Mouse (Mus musculus) stomach, postnatal 0 days (tissue): ENCODE data around the gene Kcnj6. TPM values are rescaled to one million over a fixed set of nuclear protein-coding genes. Genes with fewer than 3 reads are reported as not detected.

Source experiments
- ATAC-seq: fragments of 200-750 bp; cut with Nextera tagmentation; 2 replicates; pipeline ENCODE4 v1.8.0; 2017; ENCODE audit not compliant: low FRiP score, low TSS enrichment
- DNase-seq: peaks from one replicate; pipeline ENCODE4 v3.0.0-alpha.2; 2016; ENCODE audit warnings: low spot score
- H3K27ac ChIP-seq: fragments of 300-500 bp; sonication (generic); replicated peaks from 2 replicates; pipeline ENCODE4 v1.5.1; 2014; ENCODE audit warnings: mild to moderate bottlenecking, control low read depth
- H3K27me3 ChIP-seq: fragments of 300-500 bp; sonication (generic); 2 replicates; pipeline ENCODE4 v1.6.1; 2014; ENCODE audit warnings: low read length; ENCODE audit not compliant: control insufficient read depth, insufficient read depth
- H3K36me3 ChIP-seq: fragments of 300-500 bp; sonication (generic); 2 replicates; pipeline ENCODE4 v1.6.1; 2014; ENCODE audit warnings: low read length, mixed read lengths; ENCODE audit not compliant: control insufficient read depth, insufficient read depth
- H3K4me1 ChIP-seq: fragments of 300-500 bp; sonication (generic); replicated peaks from 2 replicates; pipeline ENCODE4 v1.6.1; 2014; ENCODE audit warnings: antibody characterized with exemption; ENCODE audit not compliant: control insufficient read depth, insufficient read depth
- H3K4me2 ChIP-seq: fragments of 300-500 bp; sonication (generic); replicated peaks from 2 replicates; pipeline ENCODE4 v1.6.1; 2014; ENCODE audit warnings: low read depth, mild to moderate bottlenecking, control low read depth, moderate library complexity
- H3K4me3 ChIP-seq: fragments of 300-500 bp; sonication (generic); 2 replicates; pipeline ENCODE4 v1.5.1; 2014; ENCODE audit warnings: low read depth, low read length, control low read depth
- H3K9ac ChIP-seq: fragments of 300-500 bp; sonication (generic); 2 replicates; pipeline ENCODE4 v1.6.1; 2014; ENCODE audit warnings: mild to moderate bottlenecking, low read length, control low read depth, mixed read lengths
- H3K9me3 ChIP-seq: fragments of 300-500 bp; sonication (generic); 2 replicates; pipeline ENCODE4 v1.6.1; 2016; ENCODE audit warnings: low read length; ENCODE audit not compliant: control insufficient read depth
- CTCF ChIP-seq: IDR thresholded peaks from 2 replicates; pipeline ENCODE4 v1.5.1; 2016; ENCODE audit warnings: antibody characterized with exemption, low read depth, mild to moderate bottlenecking, moderate library complexity
- EP300 ChIP-seq: optimal IDR thresholded peaks from 2 replicates; pipeline ENCODE3; 2016; ENCODE audit warnings: antibody characterized with exemption
- WGBS: fragments of 180-500 bp; shearing (Covaris S2); extraction: QIAGEN DNeasy Blood & Tissue Kit; methylation state at CpG from one replicate; pipeline ENCODE4 v1.1.7; 2014; 5-methylcytosine and 5-hydroxymethylcytosine counted together
- polyA plus RNA-seq: library from polyadenylated mRNA; unstranded; fragments of >200 nt; fragmentation: Nextera tagmentation; extraction: Ambion mirVana; gene quantifications from 2 replicates; pipeline ENCODE4 v1.2.1, GENCODE M21; 2015

Kcnj6 gene
- polyA plus RNA-seq, 1 experiment from 2014 or later: not detected

DNA sequence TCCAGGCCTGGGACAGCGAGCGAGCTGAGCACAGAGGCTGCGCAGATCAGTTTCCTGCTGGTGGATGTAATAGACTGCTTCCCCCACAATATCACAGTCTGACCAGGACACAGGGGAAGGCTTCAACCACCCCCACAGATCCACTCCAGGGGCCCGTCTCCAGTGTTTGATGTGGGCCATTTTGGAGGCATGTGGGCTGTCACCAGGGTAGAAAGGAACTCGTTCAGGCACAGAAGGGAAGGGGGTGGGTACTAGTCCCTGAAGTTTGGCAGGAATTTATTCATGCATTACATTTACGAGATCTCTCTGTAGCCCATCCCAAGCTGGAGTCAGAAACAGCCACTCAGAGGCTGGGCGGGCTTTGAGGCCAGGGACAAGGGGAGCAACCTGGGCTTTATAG lies 115.4 kb downstream of the Kcnj6 start:
- H3K36me3 ChIP-seq: no peaks in the 10 kb centered on the region
- no peak overlapping the region for H3K4me3 ChIP-seq
- H3K9ac ChIP-seq: no peak overlapping the region
- TF ChIP-seq CTCF (no peak), EP300 (no peak)
- H3K9me3 ChIP-seq: no peaks in the 10 kb centered on the region
- H3K27me3 ChIP-seq: no peaks in the 10 kb centered on the region
- 65% methylated on average over 7 of the region's 7 CpGs for WGBS
- no peaks in the 10 kb centered on the region for H3K4me1 ChIP-seq
- no peak overlapping the region for H3K4me2 ChIP-seq
- DNase-seq (no peak), ATAC-seq (no peak)
- no peak overlapping the region for H3K27ac ChIP-seq

DNA sequence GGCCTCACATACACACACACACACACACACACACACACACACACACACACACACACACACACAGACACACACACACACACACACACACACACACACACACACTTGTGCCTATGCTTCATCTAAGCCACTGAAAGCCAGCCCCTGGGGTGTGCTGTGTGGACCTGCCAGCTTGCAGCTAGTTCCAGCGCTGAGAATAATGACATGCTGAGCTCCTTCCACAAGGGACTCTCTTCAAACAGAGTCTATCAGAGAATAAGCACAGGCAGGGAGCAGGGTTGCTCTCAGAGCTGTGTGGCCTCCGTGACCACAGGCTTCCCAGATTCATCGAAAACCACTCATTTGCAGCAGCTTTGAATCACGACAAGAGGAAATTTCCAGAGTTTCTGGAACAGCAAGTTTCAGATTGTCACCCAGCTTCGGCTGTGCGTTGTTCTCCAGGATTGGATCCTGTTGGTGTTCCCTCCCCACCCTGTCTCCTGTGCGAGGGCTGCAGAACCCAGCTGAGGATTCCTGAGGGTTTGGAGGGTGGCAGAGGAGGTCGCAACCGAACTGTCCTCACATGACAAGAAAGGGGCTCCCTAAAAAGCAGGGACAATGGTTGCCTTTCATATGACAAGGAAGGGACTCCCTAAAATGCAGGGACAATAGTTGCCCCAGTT lies 124.8 kb downstream of the Kcnj6 start:
- Histone ChIP-seq H3K9ac (no peak overlapping the region), H3K27me3 (no peaks in the 10 kb centered on the region), H3K4me2 (no peak overlapping the region), H3K36me3 (no peaks in the 10 kb centered on the region), H3K4me3 (no peak overlapping the region), H3K9me3 (no peaks in the 10 kb centered on the region), H3K4me1 (no peaks in the 10 kb centered on the region), H3K27ac (no peak overlapping the region)
- WGBS: 38% methylated on average over 9 of the region's 9 CpGs
- no peak for DNase-seq
- ATAC-seq: no peak
- TF ChIP-seq EP300 (no peak), CTCF (no peak)

DNA sequence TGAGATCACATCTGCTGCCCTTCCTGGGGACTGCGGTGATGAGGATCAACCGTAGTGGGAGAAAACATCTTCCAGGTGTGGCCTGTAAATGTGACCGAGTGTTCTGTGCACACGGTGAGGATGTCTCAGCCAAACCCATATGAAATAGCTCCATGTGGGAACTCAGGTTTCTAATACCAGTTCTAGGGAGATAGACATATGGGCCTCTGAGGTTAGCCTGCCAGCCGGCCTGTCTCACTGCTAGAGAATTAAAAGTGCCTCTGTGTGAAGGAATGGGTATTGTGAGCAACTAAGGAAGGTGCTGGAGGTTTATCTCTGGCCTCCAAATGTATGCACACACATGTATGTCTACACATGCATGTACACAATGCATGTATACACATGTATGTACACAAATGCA lies 129.1 kb downstream of the Kcnj6 start:
- no peak overlapping the region for H3K9ac ChIP-seq
- H3K4me3 ChIP-seq: no peak overlapping the region
- TF ChIP-seq CTCF (no peak), EP300 (no peak)
- 84% methylated on average over 5 of the region's 5 CpGs for WGBS
- no peaks in the 10 kb centered on the region for H3K36me3 ChIP-seq
- H3K4me2 ChIP-seq: no peak overlapping the region
- H3K9me3 ChIP-seq: no peaks in the 10 kb centered on the region
- no peak overlapping the region for H3K27ac ChIP-seq
- DNase-seq: no peak
- no peaks in the 10 kb centered on the region for H3K27me3 ChIP-seq
- no peak for ATAC-seq
- no peaks in the 10 kb centered on the region for H3K4me1 ChIP-seq

DNA sequence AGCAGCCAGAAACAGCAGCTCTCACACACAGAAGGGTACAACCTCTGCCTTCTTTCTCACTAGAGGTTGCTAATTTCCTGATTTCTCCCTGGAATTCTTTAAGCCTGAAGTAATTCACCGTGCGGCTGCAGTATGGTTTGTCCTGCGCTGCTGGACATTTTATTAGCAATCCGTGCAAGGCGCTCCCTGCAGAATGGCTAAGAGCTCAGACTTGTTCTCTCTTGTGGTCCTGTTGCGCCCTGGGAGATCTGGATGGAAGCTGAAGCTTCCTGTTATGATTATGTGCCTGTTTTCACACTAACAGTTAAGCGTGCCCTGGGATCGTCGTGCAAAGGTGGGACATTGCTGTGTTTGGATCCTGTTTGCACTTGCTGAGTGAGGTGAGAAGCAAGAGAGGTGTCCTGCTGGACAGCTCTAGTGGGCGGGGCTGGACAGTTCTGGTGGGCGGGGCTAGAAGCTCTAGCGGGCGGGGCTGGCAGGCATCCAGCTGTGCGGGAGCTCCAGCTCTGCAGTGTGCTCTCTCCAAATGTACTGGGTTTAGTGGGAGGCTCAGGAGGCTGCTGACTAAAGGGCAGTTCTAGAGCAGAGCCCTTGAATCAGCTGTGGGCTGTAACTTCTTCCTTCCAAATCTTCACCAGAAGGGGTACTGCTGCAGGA lies 131.1 kb downstream of the Kcnj6 start:
- H3K4me2 ChIP-seq: no peak overlapping the region
- no peaks in the 10 kb centered on the region for H3K27me3 ChIP-seq
- TF ChIP-seq CTCF: no peak
- TF ChIP-seq EP300: no peak
- H3K4me3 ChIP-seq: no peak overlapping the region
- no peaks in the 10 kb centered on the region for H3K36me3 ChIP-seq
- peak; percentile 46 for DNase-seq
- 0 out of 2 replicates have a peak, but pooled peaks have one; percentile 29 for ATAC-seq
- H3K9me3 ChIP-seq: no peaks in the 10 kb centered on the region
- H3K9ac ChIP-seq: no peak overlapping the region
- H3K27ac ChIP-seq: no peak overlapping the region
- no peaks in the 10 kb centered on the region for H3K4me1 ChIP-seq
- 46% methylated on average over 14 of the region's 14 CpGs for WGBS

DNA sequence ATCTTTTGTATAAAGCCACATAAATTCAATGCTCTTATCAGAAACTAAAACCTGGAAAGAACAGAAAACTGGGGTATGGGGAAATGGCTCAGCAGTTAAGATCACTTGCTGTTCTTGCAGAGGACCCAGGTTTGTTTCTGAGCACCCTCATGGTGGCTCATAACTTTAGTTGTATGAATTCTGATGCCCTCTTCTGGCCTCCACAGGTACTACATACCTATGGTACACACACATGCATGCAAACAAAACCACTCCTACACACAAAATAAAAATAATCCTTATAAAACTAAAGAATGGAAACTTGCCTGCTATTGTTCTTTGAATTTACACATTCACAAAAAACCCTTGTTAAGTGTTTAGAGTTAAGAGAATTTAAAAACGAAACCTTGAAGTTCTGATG lies 131.7 kb downstream of the Kcnj6 start:
- no peak for ATAC-seq
- no peak overlapping the region for H3K27ac ChIP-seq
- TF ChIP-seq EP300 (no peak), CTCF (peak; percentile 18; the same call in 1 of the 2 replicates)
- H3K4me3 ChIP-seq: no peak overlapping the region
- H3K4me1 ChIP-seq: no peaks in the 10 kb centered on the region
- H3K9me3 ChIP-seq: no peaks in the 10 kb centered on the region
- H3K27me3 ChIP-seq: no peaks in the 10 kb centered on the region
- 79% methylated on average over 1 of the region's 1 CpGs for WGBS
- no peaks in the 10 kb centered on the region for H3K36me3 ChIP-seq
- no peak overlapping the region for H3K4me2 ChIP-seq
- no peak for DNase-seq
- no peak overlapping the region for H3K9ac ChIP-seq

DNA sequence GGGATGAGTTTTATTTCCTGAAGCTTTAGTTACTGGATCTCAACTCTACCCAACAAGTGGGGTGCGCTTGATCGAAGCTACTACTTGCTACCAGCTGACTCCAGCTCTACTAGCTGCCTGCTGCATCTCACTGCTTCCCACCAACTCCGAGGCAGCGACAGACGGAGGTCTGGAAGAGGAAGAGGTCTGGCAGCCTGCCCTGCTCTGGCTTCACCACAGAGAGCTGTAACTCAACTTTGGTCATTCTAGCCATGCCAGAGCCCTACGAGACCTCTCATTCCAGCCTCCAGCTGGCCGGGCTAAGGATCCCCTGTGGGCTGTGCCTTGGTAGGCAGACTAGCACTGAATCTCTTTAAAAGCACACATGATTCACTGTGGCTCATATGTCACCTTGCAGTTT lies 132.4 kb downstream of the Kcnj6 start:
- DNase-seq (no peak), ATAC-seq (no peak)
- Histone ChIP-seq H3K27ac (no peak overlapping the region), H3K4me3 (no peak overlapping the region), H3K4me1 (no peaks in the 10 kb centered on the region), H3K36me3 (no peaks in the 10 kb centered on the region), H3K27me3 (no peaks in the 10 kb centered on the region), H3K9me3 (no peaks in the 10 kb centered on the region), H3K4me2 (no peak overlapping the region), H3K9ac (no peak overlapping the region)
- TF ChIP-seq CTCF: no peak
- TF ChIP-seq EP300: no peak
- 89% methylated on average over 7 of the region's 7 CpGs for WGBS
